Comparison of ENCODE assay signal across 8 mouse cellular contexts in genomic region chr12:69357300-69357646, GRCm38 (mm10). TPM values are rescaled to one million over a fixed set of nuclear protein-coding genes. Genes with fewer than 3 reads are reported as not detected.
DNase-seq lines count a peak whose midpoint lies in the region; ATAC-seq and TF ChIP-seq lines count a peak whose summit lies in the region.

No protein-coding gene starts in this region.

- ATAC-seq in heart, embryonic 16.5 days (replicated peaks; ENCODE audit: extremely low read depth, insufficient read depth, low FRiP score), result no peak
- ATAC-seq in G1E (ENCODE audit: extremely low read depth, insufficient number of reproducible peaks, low FRiP score, poor library complexity, severe bottlenecking), result no peak
- ATAC-seq in forebrain, embryonic 15.5 days (replicated peaks), result no peak
- ATAC-seq in liver, postnatal 0 days, result no peak

- DNase-seq in heart, adult 18-20 months, result no peak
- DNase-seq in G1E (ENCODE audit: low spot score), result peak; percentile 44
- DNase-seq in liver, postnatal 0 days, result no peak
- DNase-seq in frontal cortex, postnatal 10 days (ENCODE audit: low spot score in 2 of 2), result no peak
- no peak for DNase-seq in thymus, postnatal 10 days (ENCODE audit: low spot score in 2 of 2)
- DNase-seq in spleen, adult 12 weeks (ENCODE audit: low spot score), result no peak

- peak overlapping the region; percentile 97 for H3K9ac ChIP-seq in heart, embryonic 16.5 days (ENCODE audit: low read length)
- H3K9ac ChIP-seq in forebrain, embryonic 15.5 days (replicated peaks), result peak overlapping the region; percentile 91
- H3K9ac ChIP-seq in liver, postnatal 0 days (replicated peaks), result peak overlapping the region; percentile 92

- WGBS in heart, embryonic 16.5 days, result 4% methylated on average over 13 of the region's 13 CpGs
- 6% methylated on average over 13 of the region's 13 CpGs for WGBS in forebrain, embryonic 15.5 days
- 5% methylated on average over 13 of the region's 13 CpGs for WGBS in liver, postnatal 0 days (ENCODE audit: insufficient replicate concordance)

- peak overlapping the region; percentile 80 for H3K4me2 ChIP-seq in heart, embryonic 16.5 days (ENCODE audit: low read depth, low read length)
- H3K4me2 ChIP-seq in forebrain, embryonic 15.5 days (replicated peaks), result peak overlapping the region; percentile 77
- H3K4me2 ChIP-seq in liver, postnatal 0 days (ENCODE audit: low read depth, low read length), result peak overlapping the region; percentile 85

- H3K27me3 ChIP-seq in heart, embryonic 16.5 days (ENCODE audit: control insufficient read depth, insufficient read depth, low read length), result no peaks in the 10 kb centered on the region
- H3K27me3 ChIP-seq in G1E (ENCODE audit: insufficient read depth, low read length), result no peaks in the 10 kb centered on the region
- no peaks in the 10 kb centered on the region for H3K27me3 ChIP-seq in forebrain, embryonic 15.5 days
- no peaks in the 10 kb centered on the region for H3K27me3 ChIP-seq in liver, postnatal 0 days (ENCODE audit: insufficient read depth, low read length)

- peaks cover 9% of the 10 kb centered on the region for H3K36me3 ChIP-seq in heart, embryonic 16.5 days (ENCODE audit: control insufficient read depth, insufficient read depth)
- peaks cover 33% of the 10 kb centered on the region for H3K36me3 ChIP-seq in G1E (replicated peaks)
- peaks cover 21% of the 10 kb centered on the region for H3K36me3 ChIP-seq in forebrain, embryonic 15.5 days
- peaks cover 22% of the 10 kb centered on the region for H3K36me3 ChIP-seq in liver, postnatal 0 days (replicated peaks; ENCODE audit: insufficient read depth, low read length)

- no peaks in the 10 kb centered on the region for H3K9me3 ChIP-seq in heart, embryonic 16.5 days (replicated peaks; ENCODE audit: control insufficient read depth, low read length)
- H3K9me3 ChIP-seq in G1E (replicated peaks), result no peaks in the 10 kb centered on the region
- H3K9me3 ChIP-seq in forebrain, embryonic 15.5 days, result no peaks in the 10 kb centered on the region
- no peaks in the 10 kb centered on the region for H3K9me3 ChIP-seq in liver, postnatal 0 days (ENCODE audit: low read length)

- peaks cover 13% of the 10 kb centered on the region for H3K4me1 ChIP-seq in heart, embryonic 16.5 days (ENCODE audit: control insufficient read depth, insufficient read depth, low read length)
- H3K4me1 ChIP-seq in G1E (ENCODE audit: insufficient read depth, low read depth, low read length), result peaks cover 24% of the 10 kb centered on the region
- H3K4me1 ChIP-seq in forebrain, embryonic 15.5 days, result peaks cover 21% of the 10 kb centered on the region
- peaks cover 6% of the 10 kb centered on the region for H3K4me1 ChIP-seq in liver, postnatal 0 days (ENCODE audit: insufficient read depth)

- 0 out of 2 replicates have a peak, but pooled peaks have one; percentile 60 for TF ChIP-seq EP300 in liver, postnatal 0 days (IDR thresholded peaks at IDR 0.05; ENCODE audit: low read depth)

- no peak for TF ChIP-seq CTCF in G1E (IDR thresholded peaks at IDR 0.05; ENCODE audit: low read depth, low read length)
- TF ChIP-seq CTCF in liver, postnatal 0 days (IDR thresholded peaks at IDR 0.05; ENCODE audit: low read depth), result no peak; the same call in 1 of the 2 replicates

- H3K4me3 ChIP-seq in heart, embryonic 16.5 days (ENCODE audit: low read length), result peak overlapping the region; percentile 79
- H3K4me3 ChIP-seq in G1E (ENCODE audit: low read depth, low read length), result peak overlapping the region; percentile 91
- H3K4me3 ChIP-seq in forebrain, embryonic 15.5 days, result peak overlapping the region; percentile 89
- H3K4me3 ChIP-seq in liver, postnatal 0 days (ENCODE audit: low read depth, low read length), result peak overlapping the region; percentile 86

- peak overlapping the region; percentile 75 for H3K27ac ChIP-seq in heart, embryonic 16.5 days (ENCODE audit: low read length)
- H3K27ac ChIP-seq in forebrain, embryonic 15.5 days (replicated peaks), result 0 out of 2 replicates have a peak overlapping the region, but pooled peaks have one; percentile 40
- peak overlapping the region; percentile 89 for H3K27ac ChIP-seq in liver, postnatal 0 days (ENCODE audit: low read depth)

RNA-seq across cellular contexts. Expression of gene Nemf, which starts 0.3 kb away (rescaled TPM):
- polyA plus RNA-seq in heart, embryonic 16.5 days (2015; fragmentation: Nextera tagmentation; extraction: Ambion mirVana), result 62.6 and 68.5 TPM in 2 replicates
- total RNA-seq in heart, adult 18-20 months (2021), result 10 to 100 TPM; 22.8 to 23.2 TPM
- 149 and 150 TPM in 2 replicates for total RNA-seq in G1E (2014; fragmentation: Nextera tagmentation)
- 103 and 128 TPM in 2 replicates for total RNA-seq in G1E (2017)
- 2.9 and 4.9 TPM in 2 replicates for polyA plus RNA-seq in G1E (2012)
- 91.3 and 91.8 TPM in 2 replicates for polyA plus RNA-seq in forebrain, embryonic 15.5 days (2015; fragmentation: Nextera tagmentation; extraction: Ambion mirVana)
- polyA plus RNA-seq in liver, postnatal 0 days (2015; fragmentation: Nextera tagmentation; extraction: Ambion mirVana), result 28.3 and 29.7 TPM in 2 replicates

RNA-seq across cellular contexts. Expression of gene Arf6, which starts 14.7 kb away (rescaled TPM):
- polyA plus RNA-seq in heart, embryonic 16.5 days (2015; fragmentation: Nextera tagmentation; extraction: Ambion mirVana), result 31.1 and 32.3 TPM in 2 replicates
- total RNA-seq in heart, adult 18-20 months (2021), result 10 to 100 TPM; 36.6 to 38.1 TPM
- total RNA-seq in G1E (2014; fragmentation: Nextera tagmentation) (179 and 195 TPM in 2 replicates), G1E (2017) (123 and 153 TPM in 2 replicates)
- 360 and 373 TPM in 2 replicates for polyA plus RNA-seq in G1E (2012)
- polyA plus RNA-seq in forebrain, embryonic 15.5 days (2015; fragmentation: Nextera tagmentation; extraction: Ambion mirVana), result 32.1 and 33.0 TPM in 2 replicates
- 33.8 and 44.6 TPM in 2 replicates for polyA plus RNA-seq in liver, postnatal 0 days (2015; fragmentation: Nextera tagmentation; extraction: Ambion mirVana)

RNA-seq across cellular contexts. Expression of gene Gm9887, which starts 15.0 kb away (rescaled TPM):
- 1.5 and 1.7 TPM in 2 replicates for polyA plus RNA-seq in heart, embryonic 16.5 days (2015; fragmentation: Nextera tagmentation; extraction: Ambion mirVana)
- under 1 TPM; 0.49 to 0.77 TPM for total RNA-seq in heart, adult 18-20 months (2021)
- total RNA-seq in G1E (2014; fragmentation: Nextera tagmentation) (not detected in 2 replicates), G1E (2017) (0.87 and 0.93 TPM in 2 replicates)
- polyA plus RNA-seq in G1E (2012), result 0.79 and 1.6 TPM in 2 replicates
- 1.0 and 1.1 TPM in 2 replicates for polyA plus RNA-seq in forebrain, embryonic 15.5 days (2015; fragmentation: Nextera tagmentation; extraction: Ambion mirVana)
- polyA plus RNA-seq in liver, postnatal 0 days (2015; fragmentation: Nextera tagmentation; extraction: Ambion mirVana), result 1.00 and 1.3 TPM in 2 replicates
